Mouse (Mus musculus) limb, embryonic 14.5 days (tissue): Measurements from ENCODE around the gene Rab6b. TPM values are rescaled to one million over a fixed set of nuclear protein-coding genes. Genes with fewer than 3 reads are reported as not detected.

Experiments
- ATAC-seq: fragments of 200-750 bp; cut with Nextera tagmentation; 2 replicates; pipeline ENCODE4 v1.8.0; 2017; ENCODE audit warnings: low read depth, moderate number of reproducible peaks, moderate TSS enrichment; ENCODE audit not compliant: low FRiP score
- DNase-seq: peaks from one replicate; pipeline ENCODE4 v3.0.0-alpha.2; 2015; ENCODE audit warnings: low spot score
- H3K27ac ChIP-seq: fragments of 300-500 bp; sonication (generic); replicated peaks from 2 replicates; pipeline ENCODE4 v1.5.1; 2014; ENCODE audit warnings: low read depth, mild to moderate bottlenecking, low read length, moderate library complexity, mixed read lengths
- H3K27me3 ChIP-seq: fragments of 300-500 bp; sonication (generic); 2 replicates; pipeline ENCODE4 v1.6.1; 2014; ENCODE audit warnings: low read length, mixed read lengths; ENCODE audit not compliant: control insufficient read depth, insufficient read depth
- H3K36me3 ChIP-seq: fragments of 300-500 bp; sonication (generic); 2 replicates; pipeline ENCODE4 v1.6.1; 2014; ENCODE audit warnings: mild to moderate bottlenecking, low read length, moderate library complexity, mixed read lengths; ENCODE audit not compliant: control insufficient read depth, insufficient read depth
- H3K4me1 ChIP-seq: fragments of 300-500 bp; sonication (generic); 2 replicates; pipeline ENCODE4 v1.6.1; 2014; ENCODE audit warnings: antibody characterized with exemption, low read length, mixed read lengths; ENCODE audit not compliant: control insufficient read depth, insufficient read depth
- H3K4me2 ChIP-seq: fragments of 300-500 bp; sonication (generic); replicated peaks from 2 replicates; pipeline ENCODE4 v1.6.1; 2014; ENCODE audit warnings: low read depth, mild to moderate bottlenecking, low read length, moderate library complexity; ENCODE audit not compliant: severe bottlenecking
- H3K4me3 ChIP-seq: fragments of 300-500 bp; sonication (generic); replicated peaks from 2 replicates; pipeline ENCODE4 v1.5.1; 2014; ENCODE audit warnings: low read length
- H3K9ac ChIP-seq: fragments of 300-500 bp; sonication (generic); 2 replicates; pipeline ENCODE4 v1.6.1; 2014; ENCODE audit warnings: mild to moderate bottlenecking, low read depth, low read length, moderate library complexity; ENCODE audit not compliant: severe bottlenecking
- H3K9me3 ChIP-seq: fragments of 300-500 bp; sonication (generic); 2 replicates; pipeline ENCODE4 v1.6.1; 2016; ENCODE audit warnings: low read length; ENCODE audit not compliant: control insufficient read depth
- POLR2A ChIP-seq: fragments of 200-500 bp; IDR thresholded peaks from 2 replicates; pipeline ENCODE4 v1.8.0; 2012; ENCODE audit warnings: inconsistent platforms, mild to moderate bottlenecking, moderate library complexity, borderline replicate concordance; ENCODE audit not compliant: insufficient read depth, insufficient read length; ENCODE audit errors: extremely low read depth
- WGBS: fragments of 180-500 bp; shearing (Covaris S2); extraction: QIAGEN DNeasy Blood & Tissue Kit; methylation state at CpG from one replicate; pipeline ENCODE4 v1.1.7; 2014; 5-methylcytosine and 5-hydroxymethylcytosine counted together
- polyA plus RNA-seq, 2 experiments: library from polyadenylated mRNA; depleted of rRNA in 1 of 2; stranded (reverse) in 1 of 2; unstranded in 1 of 2; fragments of >200 nt; fragmentation: Nextera tagmentation in 1 of 2; extraction: Ambion mirVana in 1 of 2; gene quantifications; 2 replicates each; pipeline versions ENCODE4 v1.2.1 to v1.2.3; 2012 to 2014

Gene Rab6b
- polyA plus RNA-seq, 2 experiments, result 4.2 to 8.1 TPM

DNA sequence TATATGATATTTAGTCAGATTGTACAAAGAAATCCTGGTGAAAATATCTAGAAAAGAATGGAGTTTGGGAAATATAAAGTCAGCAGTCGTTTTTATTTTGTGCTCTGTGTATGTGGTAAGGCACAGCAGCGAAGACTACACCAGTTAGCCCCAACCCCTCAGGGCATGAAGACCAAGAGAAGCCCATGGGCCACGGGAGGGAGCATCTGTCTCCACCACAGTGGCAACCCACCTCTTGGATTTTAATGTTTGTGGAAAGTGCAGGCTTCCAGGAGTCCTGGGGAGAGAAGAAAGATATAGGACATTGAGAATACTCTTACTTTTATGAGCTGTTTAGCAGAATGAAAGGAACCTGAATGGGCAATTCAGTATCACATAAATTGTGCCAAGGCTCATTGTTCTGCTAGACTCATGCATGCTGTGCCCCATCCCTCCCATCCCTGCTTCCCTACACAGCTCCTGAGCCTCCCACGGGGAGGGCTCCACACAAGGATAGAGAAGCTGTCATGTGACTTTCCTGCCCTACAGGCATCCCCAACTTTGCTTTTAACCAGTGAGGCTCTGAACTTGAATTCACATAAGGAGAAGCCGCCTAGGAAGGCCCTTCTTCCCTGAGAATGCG, 97.3 kb downstream of the Rab6b start:
- Histone ChIP-seq H3K4me3 (no peak overlapping the region), H3K27me3 (no peaks in the 10 kb centered on the region), H3K27ac (no peak overlapping the region), H3K36me3 (no peaks in the 10 kb centered on the region), H3K9ac (no peak overlapping the region), H3K4me2 (no peak overlapping the region), H3K4me1 (no peaks in the 10 kb centered on the region), H3K9me3 (no peaks in the 10 kb centered on the region)
- WGBS, result 59% methylated on average over 6 of the region's 6 CpGs
- no peak for DNase-seq
- no peak for TF ChIP-seq POLR2A
- ATAC-seq, result no peak

GRCm38 (mm10) chr9:103212654-103213420, 101.2 kb downstream of the Rab6b start:
- Histone ChIP-seq H3K36me3 (no peaks in the 10 kb centered on the region), H3K4me1 (no peaks in the 10 kb centered on the region), H3K4me3 (peak overlapping the region; percentile 32), H3K9me3 (no peaks in the 10 kb centered on the region), H3K4me2 (peak overlapping the region; percentile 39), H3K27me3 (no peaks in the 10 kb centered on the region), H3K27ac (no peak overlapping the region), H3K9ac (0 out of 2 replicates have a peak overlapping the region, but pooled peaks have one; percentile 28)
- 57% methylated on average over 28 of the region's 28 CpGs for WGBS
- TF ChIP-seq POLR2A, result no peak
- ATAC-seq, result no peak
- DNase-seq, result peak; percentile 67

DNA sequence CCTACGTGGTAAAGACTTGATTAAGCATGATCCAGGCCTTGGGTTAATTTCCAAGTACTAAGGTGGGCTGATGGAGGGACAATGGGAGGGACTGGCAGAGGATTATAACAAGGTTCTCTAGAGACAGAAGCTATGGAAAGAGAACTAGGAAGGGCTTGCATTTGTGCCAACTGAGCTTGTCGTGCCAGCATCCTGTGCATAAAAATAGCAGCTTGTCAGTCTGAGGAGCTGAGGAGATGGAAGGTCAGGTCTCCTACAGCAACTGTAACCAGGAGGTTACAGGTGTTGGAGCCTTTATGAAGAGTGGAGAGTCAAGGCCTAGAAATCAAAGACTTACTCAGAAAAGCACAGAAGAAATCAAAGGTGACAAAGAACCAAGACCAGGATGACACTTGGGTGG, 102.0 kb downstream of the Rab6b start:
- DNase-seq (no peak), ATAC-seq (no peak)
- Histone ChIP-seq H3K4me3 (no peak overlapping the region), H3K4me1 (no peaks in the 10 kb centered on the region), H3K36me3 (no peaks in the 10 kb centered on the region), H3K27ac (no peak overlapping the region), H3K27me3 (no peaks in the 10 kb centered on the region), H3K4me2 (no peak overlapping the region), H3K9ac (no peak overlapping the region), H3K9me3 (no peaks in the 10 kb centered on the region)
- TF ChIP-seq POLR2A, result no peak
- WGBS, result 70% methylated on average over 2 of the region's 2 CpGs

DNA sequence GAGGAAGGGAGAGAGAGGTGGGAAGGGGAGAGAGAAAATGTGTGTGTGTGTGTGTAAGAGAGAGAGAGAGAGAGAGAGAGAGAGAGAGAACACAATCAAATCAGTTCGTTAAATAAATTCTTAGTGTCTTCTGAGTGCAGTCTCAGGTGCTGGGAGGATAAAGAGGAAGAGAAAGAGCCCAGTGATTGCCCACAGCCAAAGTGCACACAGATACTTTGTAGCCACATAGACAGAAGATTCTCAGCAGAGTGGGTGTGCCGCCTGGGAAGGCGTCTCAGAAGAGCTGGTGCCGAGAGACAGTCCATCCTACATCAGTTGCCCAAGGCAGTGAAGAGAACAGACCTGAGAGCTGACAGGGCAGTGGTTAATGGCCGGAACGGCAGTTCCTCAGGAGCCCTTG, 102.7 kb downstream of the Rab6b start:
- DNase-seq, result no peak
- Histone ChIP-seq H3K4me2 (no peak overlapping the region), H3K27ac (no peak overlapping the region), H3K27me3 (no peaks in the 10 kb centered on the region), H3K4me1 (no peaks in the 10 kb centered on the region), H3K9ac (no peak overlapping the region), H3K4me3 (no peak overlapping the region), H3K9me3 (no peaks in the 10 kb centered on the region), H3K36me3 (no peaks in the 10 kb centered on the region)
- ATAC-seq, result no peak
- WGBS, result 80% methylated on average over 6 of the region's 6 CpGs
- no peak for TF ChIP-seq POLR2A

GRCm38 (mm10) chr9:103224721-103225120, 113.1 kb downstream of the Rab6b start:
- Histone ChIP-seq H3K9me3 (no peaks in the 10 kb centered on the region), H3K4me3 (no peak overlapping the region), H3K4me2 (no peak overlapping the region), H3K9ac (no peak overlapping the region), H3K27me3 (no peaks in the 10 kb centered on the region), H3K27ac (no peak overlapping the region), H3K4me1 (no peaks in the 10 kb centered on the region), H3K36me3 (no peaks in the 10 kb centered on the region)
- 93% methylated on average over 7 of the region's 7 CpGs for WGBS
- no peak for ATAC-seq
- no peak for DNase-seq
- TF ChIP-seq POLR2A, result no peak
